Mouse (Mus musculus): ENCODE results near the gene Zfp879.

Zfp879 gene

GRCm38 (mm10) chr11:50841023-50841735 is at the start of gene Zfp879:
Gene Zfp879, minus strand, starts transcription at chr11:50841552.
- peak; percentile 78 for DNase-seq (ENCODE audit: low read depth)

GRCm38 (mm10) chr11:50887390-50888128 is 46.2 kb upstream of the Zfp879 start, which contains the start of gene Zfp454:
Gene Zfp454, minus strand, starts transcription at chr11:50887651.
- no peak for DNase-seq (ENCODE audit: low read depth)

- DNase-seq (ENCODE audit: low read depth), result no peak
These were observed 45.6 kb upstream of the Zfp879 start for GRCm38 (mm10) chr11:50886933-50887293.

- no peak for DNase-seq (ENCODE audit: low read depth)
These were observed 45.0 kb upstream of the Zfp879 start for GRCm38 (mm10) chr11:50886231-50886932.

GRCm38 (mm10) chr11:50883756-50884155 is 42.4 kb upstream of the Zfp879 start:
- peak; percentile 1 for DNase-seq (ENCODE audit: low read depth)

- no peak for DNase-seq (ENCODE audit: low read depth)
These were observed 37.3 kb upstream of the Zfp879 start for GRCm38 (mm10) chr11:50878641-50879040.

GRCm38 (mm10) chr11:50850989-50851601 is 9.7 kb upstream of the Zfp879 start:
- DNase-seq (ENCODE audit: low read depth), result peak; percentile 12

- DNase-seq (ENCODE audit: low read depth), result peak; percentile 23
These were observed 8.9 kb upstream of the Zfp879 start, which contains the start of gene Grm6 for GRCm38 (mm10) chr11:50850177-50850735. Gene Grm6, plus strand, starts transcription at chr11:50850685.

GRCm38 (mm10) chr11:50849310-50849709 is 8.0 kb upstream of the Zfp879 start:
- no peak for DNase-seq (ENCODE audit: low read depth)

GRCm38 (mm10) chr11:50848520-50849137 is 7.3 kb upstream of the Zfp879 start:
- DNase-seq (ENCODE audit: low read depth), result no peak

- DNase-seq (ENCODE audit: low read depth), result peak; percentile 14
These were observed 5.7 kb upstream of the Zfp879 start for GRCm38 (mm10) chr11:50847047-50847446.

- no peak for DNase-seq (ENCODE audit: low read depth)
These were observed 4.6 kb upstream of the Zfp879 start for GRCm38 (mm10) chr11:50845951-50846350.

GRCm38 (mm10) chr11:50835727-50836126 is 5.6 kb downstream of the Zfp879 start:
- DNase-seq (ENCODE audit: low read depth), result peak; percentile 61

- peak; percentile 77 for DNase-seq (ENCODE audit: low read depth)
These were observed 14.1 kb downstream of the Zfp879 start, which contains the start of gene Zfp354c for GRCm38 (mm10) chr11:50827010-50827953. Gene Zfp354c, minus strand, starts transcription at chr11:50827724.

GRCm38 (mm10) chr11:50826214-50826613 is 15.1 kb downstream of the Zfp879 start:
- no peak for DNase-seq (ENCODE audit: low read depth)

- no peak for DNase-seq (ENCODE audit: low read depth)
These were observed 27.1 kb downstream of the Zfp879 start for GRCm38 (mm10) chr11:50814233-50814632.

- peak; percentile 14 for DNase-seq (ENCODE audit: low read depth)
These were observed 42.5 kb downstream of the Zfp879 start for GRCm38 (mm10) chr11:50798836-50799235.

- no peak for DNase-seq (ENCODE audit: low read depth)
These were observed 43.7 kb downstream of the Zfp879 start for GRCm38 (mm10) chr11:50797674-50798073.

Data from induced T-regulatory cell, adult 2 months (primary cell).